Mouse (Mus musculus): Measurements from ENCODE around the gene Cd200r3.

The Cd200r3 gene

GRCm38 (mm10) chr16:44943468-44943867 lies at the start of gene Cd200r3:
Cd200r3 (plus strand) TSS chr16:44943678.
- no peak for DNase-seq (ENCODE audit: low spot score)

GRCm38 (mm10) chr16:44932016-44932415 lies 11.5 kb upstream of the Cd200r3 start:
- no peak for DNase-seq (ENCODE audit: low spot score)

- DNase-seq (ENCODE audit: low spot score) = no peak
Observed at GRCm38 (mm10) chr16:44951360-44952114, 8.1 kb downstream of the Cd200r3 start.

DNA sequence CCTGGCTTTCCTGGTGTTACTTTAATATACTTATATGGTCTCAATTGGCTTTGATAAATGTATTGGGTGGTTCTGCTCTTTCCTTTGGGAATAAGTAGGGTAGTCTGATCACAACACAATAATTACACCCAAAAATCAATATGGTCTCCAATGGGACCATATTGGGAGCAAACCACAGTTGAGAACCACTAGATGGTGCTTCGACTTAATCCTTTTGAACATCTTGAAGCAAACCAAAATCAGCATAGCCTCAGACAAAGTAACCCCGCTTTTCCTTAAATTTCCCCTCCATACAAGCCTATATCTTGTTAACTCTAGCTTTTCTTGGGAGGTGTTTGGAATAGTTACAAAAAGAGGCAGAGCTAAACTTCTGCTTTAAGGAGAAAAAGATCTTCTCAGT lies 18.8 kb downstream of the Cd200r3 start:
- DNase-seq (ENCODE audit: low spot score) = no peak

GRCm38 (mm10) chr16:44962777-44963176 lies 19.3 kb downstream of the Cd200r3 start:
- DNase-seq (ENCODE audit: low spot score) = no peak

DNA sequence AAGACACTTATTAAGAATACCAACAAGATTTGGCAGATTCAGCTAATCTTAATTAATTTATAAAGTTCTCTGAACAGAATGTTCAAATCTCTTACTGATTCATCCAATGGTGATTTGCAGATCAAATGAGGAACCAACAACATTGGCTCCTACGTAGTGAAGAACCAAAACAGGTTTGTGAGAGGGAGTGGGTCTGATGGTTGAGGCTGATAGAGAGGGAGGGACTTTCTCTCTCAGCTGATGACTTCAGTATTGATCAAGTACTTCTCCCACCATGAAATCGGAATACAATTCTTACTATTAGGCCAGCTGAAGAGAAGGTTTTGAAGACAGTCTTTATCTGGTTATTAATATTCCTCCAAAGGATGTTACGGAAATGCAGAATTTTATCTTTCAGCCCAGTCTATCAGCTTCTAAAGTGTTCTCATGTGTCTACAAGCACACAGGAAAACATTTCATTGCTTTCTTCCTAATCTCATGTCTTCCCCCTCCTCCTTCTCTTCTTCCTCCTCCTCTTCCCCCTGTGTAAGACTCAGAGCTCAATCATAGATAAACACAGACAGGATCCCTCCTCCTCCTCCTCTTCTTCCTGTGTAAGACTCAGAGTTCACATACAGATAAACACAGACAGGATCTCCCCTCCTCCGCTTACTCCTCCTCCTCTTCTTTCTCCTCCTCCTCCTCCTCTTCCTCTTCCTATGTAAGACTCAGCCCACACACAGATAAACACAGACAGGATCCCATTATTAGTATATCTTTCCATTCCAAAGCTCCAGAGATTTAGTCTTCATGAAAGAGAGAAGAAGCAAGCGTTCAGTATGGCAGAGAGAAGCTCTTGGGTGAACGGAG lies 21.3 kb downstream of the Cd200r3 start:
- no peak for DNase-seq (ENCODE audit: low spot score)

DNA sequence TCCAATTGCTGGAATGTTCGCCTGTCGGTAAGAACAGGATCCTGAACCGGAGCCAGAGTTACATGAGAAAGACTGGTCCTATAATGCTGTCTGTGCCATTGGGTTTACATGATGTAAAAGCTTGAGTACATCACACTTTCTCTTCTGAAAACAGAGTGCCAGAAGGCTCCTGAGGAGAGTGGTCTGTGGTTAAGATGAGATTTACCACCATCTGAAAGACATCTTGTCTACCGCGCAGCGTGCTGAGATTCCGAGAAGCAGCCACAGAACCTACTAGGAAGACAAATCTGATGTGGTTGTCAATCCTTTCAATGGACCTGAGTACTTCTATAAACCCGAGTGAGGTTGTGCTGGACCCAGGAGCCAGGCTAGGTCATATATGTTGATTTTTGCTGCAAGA lies 21.9 kb downstream of the Cd200r3 start:
- DNase-seq (ENCODE audit: low spot score) = no peak

DNA sequence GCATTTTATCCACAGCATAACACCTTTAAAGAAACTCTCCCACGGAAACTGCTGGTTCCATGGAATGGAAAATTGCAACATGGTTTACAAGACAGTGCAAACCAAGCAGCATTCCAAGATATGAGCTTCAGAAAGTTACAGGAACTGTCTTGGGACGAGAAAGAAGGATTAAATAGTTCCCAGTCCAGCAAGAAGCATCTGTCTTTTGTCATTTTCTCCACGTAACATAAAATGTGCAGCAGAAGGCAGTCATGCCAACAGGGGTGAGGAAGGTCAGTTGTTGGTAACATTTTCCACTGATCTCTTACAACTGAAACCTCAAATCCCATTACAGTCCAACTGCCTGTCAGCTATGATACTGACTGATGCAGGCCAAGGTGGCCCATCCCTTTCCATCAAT lies 22.4 kb downstream of the Cd200r3 start:
- DNase-seq (ENCODE audit: low spot score) = no peak

GRCm38 (mm10) chr16:44966891-44967290 lies 23.4 kb downstream of the Cd200r3 start:
- no peak for DNase-seq (ENCODE audit: low spot score)

- no peak for DNase-seq (ENCODE audit: low spot score)
Observed at GRCm38 (mm10) chr16:44968113-44968512, 24.6 kb downstream of the Cd200r3 start.

GRCm38 (mm10) chr16:44970925-44971324 lies 27.4 kb downstream of the Cd200r3 start:
- DNase-seq (ENCODE audit: low spot score) = no peak

- DNase-seq (ENCODE audit: low spot score) = no peak
Observed at GRCm38 (mm10) chr16:44974042-44974441, 30.6 kb downstream of the Cd200r3 start.

- no peak for DNase-seq (ENCODE audit: low spot score)
Observed at GRCm38 (mm10) chr16:44976081-44976480, 32.6 kb downstream of the Cd200r3 start.

DNA sequence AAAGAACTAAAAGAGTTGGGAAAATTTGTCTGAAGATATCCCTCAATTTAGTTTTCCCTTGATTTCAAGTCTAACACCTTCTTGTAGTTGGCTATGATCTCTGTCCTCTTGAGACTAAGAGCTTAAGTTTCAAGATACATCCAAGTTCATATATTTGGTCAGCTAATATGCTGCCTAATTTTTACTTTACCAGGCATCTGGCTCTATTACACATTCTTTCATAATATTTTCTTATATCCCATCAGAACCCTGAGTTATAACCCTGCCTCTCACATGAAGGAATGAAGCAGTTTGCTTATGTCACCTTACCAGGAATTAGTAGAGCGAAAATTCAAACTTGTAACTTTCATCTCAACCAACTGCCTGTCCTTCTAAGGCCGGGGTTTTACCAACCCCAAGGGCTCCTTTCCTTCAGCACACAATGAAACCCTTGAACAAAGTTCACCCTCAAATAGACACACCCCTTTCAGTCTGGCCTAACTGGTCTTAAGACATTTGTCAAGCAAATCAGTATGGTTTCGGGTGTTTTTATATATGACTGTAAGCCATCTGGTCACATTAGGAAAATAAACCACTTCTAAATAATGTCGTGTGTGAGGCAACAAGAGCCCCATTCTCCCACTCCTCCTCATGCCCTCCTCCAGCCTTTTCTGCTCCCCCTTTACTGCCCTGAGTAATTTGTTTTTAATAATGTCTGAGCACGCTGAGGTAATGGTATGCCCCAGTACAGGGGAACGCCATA lies 33.6 kb downstream of the Cd200r3 start:
- DNase-seq (ENCODE audit: low spot score) = no peak

- DNase-seq (ENCODE audit: low spot score) = no peak
Observed at GRCm38 (mm10) chr16:44978193-44978592, 34.7 kb downstream of the Cd200r3 start.

DNA sequence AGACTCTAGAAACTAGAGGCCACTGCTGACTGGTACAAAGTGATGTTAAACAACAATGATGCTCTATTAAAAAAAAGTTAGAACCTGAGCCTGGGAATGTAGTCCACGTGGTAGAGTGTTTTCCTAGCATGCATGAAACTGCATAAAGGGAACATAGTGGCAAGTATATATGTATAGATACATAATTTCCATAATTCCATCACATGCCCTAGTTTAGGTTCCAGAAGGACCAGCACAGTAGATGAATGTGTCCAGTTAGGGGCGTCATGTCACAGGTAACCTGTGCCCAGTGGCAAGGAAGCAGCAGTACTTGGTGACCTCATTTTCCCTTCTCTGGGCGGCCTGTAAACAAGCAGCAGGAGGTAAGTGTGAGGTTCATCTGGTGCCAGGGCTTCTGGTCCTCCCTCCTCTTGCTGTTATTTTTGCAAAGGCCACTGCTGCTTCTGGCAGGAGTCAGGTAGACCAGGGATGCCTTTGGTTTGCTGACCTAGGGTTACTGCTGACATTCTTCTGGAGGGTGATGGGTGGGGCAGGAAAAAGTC lies 35.9 kb downstream of the Cd200r3 start:
- DNase-seq (ENCODE audit: low spot score) = no peak

- no peak for DNase-seq (ENCODE audit: low spot score)
Observed at GRCm38 (mm10) chr16:44982972-44983371, 39.5 kb downstream of the Cd200r3 start.

GRCm38 (mm10) chr16:44983379-44984060 lies 40.0 kb downstream of the Cd200r3 start:
- DNase-seq (ENCODE audit: low spot score) = no peak

- DNase-seq (ENCODE audit: low spot score) = no peak
Observed at GRCm38 (mm10) chr16:44984111-44984510, 40.6 kb downstream of the Cd200r3 start.

DNA sequence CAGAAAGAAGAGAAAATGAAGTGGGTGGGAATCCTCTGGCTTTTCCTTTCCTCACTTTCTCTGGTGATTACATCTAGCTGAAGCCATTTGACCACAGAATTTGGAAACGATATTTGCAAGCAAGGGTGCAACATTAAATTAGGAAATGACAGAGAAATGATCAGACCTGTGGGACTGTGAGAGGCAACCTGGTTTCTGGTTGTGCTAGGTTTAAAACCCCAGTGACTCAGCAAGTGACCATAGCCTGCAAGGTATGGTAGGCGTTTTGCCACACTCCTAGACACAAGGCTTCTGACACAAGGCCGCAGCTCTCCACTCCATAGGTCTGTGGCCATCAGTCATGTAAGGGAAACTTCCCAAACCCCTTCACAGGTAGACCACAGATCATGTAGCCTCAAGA lies 41.4 kb downstream of the Cd200r3 start:
- no peak for DNase-seq (ENCODE audit: low spot score)

DNA sequence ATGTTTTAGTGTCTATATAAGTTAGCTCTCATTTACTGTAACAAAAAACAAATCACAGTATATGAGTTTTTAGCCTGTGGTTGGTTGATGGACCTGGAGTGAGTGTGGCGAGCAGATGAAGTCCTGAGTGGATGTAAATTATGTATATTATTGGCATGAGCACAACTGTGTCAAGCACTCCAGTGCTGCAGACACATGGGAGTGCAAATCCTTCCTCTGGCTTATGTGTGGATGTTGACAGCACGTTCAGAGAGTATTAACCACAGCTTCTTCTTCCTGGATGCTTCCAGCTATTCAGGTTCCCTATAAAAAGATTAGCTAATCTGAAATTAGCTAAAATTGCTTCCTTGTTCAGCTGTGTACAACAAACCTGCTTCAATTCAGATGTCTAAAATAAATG lies 42.6 kb downstream of the Cd200r3 start:
- no peak for DNase-seq (ENCODE audit: low spot score)

All from embryo, embryonic 10 days (tissue).